Mouse (Mus musculus) intestine, embryonic 14.5 days (tissue): ENCODE measurements at regions not wholly inside any gene's neighbourhood (a gene's known extent, or its start where the extent isn't known, plus 50 kb on each side); places are given as distances from the start of the nearest gene placed in this dataset.
A peak's percentile ranks its signal among the peaks of the same experiment; 100 is the strongest.

Experiments used
- ATAC-seq: fragments of 200-750 bp; cut with Nextera tagmentation; replicated peaks from 2 replicates; pipeline ENCODE4 v1.8.0; 2017; ENCODE audit warnings: low read depth, moderate number of reproducible peaks, moderate TSS enrichment, moderate library complexity; ENCODE audit not compliant: low FRiP score, low TSS enrichment
- DNase-seq: peaks from one replicate; pipeline ENCODE4 v3.0.0-alpha.2; 2018; ENCODE audit warnings: low spot score
- H3K27ac ChIP-seq: fragments of 300-500 bp; sonication (generic); 2 replicates; pipeline ENCODE4 v1.5.1; 2014; ENCODE audit warnings: low read depth, mild to moderate bottlenecking, control low read depth
- H3K27me3 ChIP-seq: fragments of 300-500 bp; sonication (generic); replicated peaks from 2 replicates; pipeline ENCODE4 v1.6.1; 2014; ENCODE audit warnings: low read length, control low read depth; ENCODE audit not compliant: control insufficient read depth, insufficient read depth
- H3K36me3 ChIP-seq: fragments of 300-500 bp; sonication (generic); 2 replicates; pipeline ENCODE4 v1.6.1; 2014; ENCODE audit warnings: low read length, control low read depth; ENCODE audit not compliant: control insufficient read depth, insufficient read depth
- H3K4me1 ChIP-seq: fragments of 300-500 bp; sonication (generic); replicated peaks from 2 replicates; pipeline ENCODE4 v1.6.1; 2014; ENCODE audit warnings: low read length, control low read depth, mixed read lengths; ENCODE audit not compliant: control insufficient read depth, insufficient read depth
- H3K4me2 ChIP-seq: fragments of 300-500 bp; sonication (generic); 2 replicates; pipeline ENCODE4 v1.6.1; 2014; ENCODE audit warnings: low read length
- H3K4me3 ChIP-seq: fragments of 300-500 bp; sonication (generic); 2 replicates; pipeline ENCODE4 v1.5.1; 2014; ENCODE audit warnings: low read depth, low read length, control low read depth, mixed read lengths
- H3K9ac ChIP-seq: fragments of 300-500 bp; sonication (generic); 2 replicates; pipeline ENCODE4 v1.6.1; 2014; ENCODE audit warnings: mild to moderate bottlenecking, low read length
- H3K9me3 ChIP-seq: fragments of 300-500 bp; sonication (generic); 2 replicates; pipeline ENCODE4 v1.6.1; 2016; ENCODE audit warnings: low read length, control low read depth; ENCODE audit not compliant: control insufficient read depth
- WGBS: fragments of 180-500 bp; shearing (Covaris S2); extraction: QIAGEN DNeasy Blood & Tissue Kit; methylation state at CpG from one replicate; pipeline ENCODE4 v1.1.7; 2014; 5-methylcytosine and 5-hydroxymethylcytosine counted together

GRCm38 (mm10) chr10:117947911-117948310 lies 102.1 kb upstream of the Rap1b start:
- Histone ChIP-seq H3K36me3 (no peaks in the 10 kb centered on the region), H3K27ac (no peak overlapping the region), H3K4me3 (no peak overlapping the region), H3K9me3 (no peaks in the 10 kb centered on the region), H3K9ac (no peak overlapping the region), H3K4me2 (peak overlapping the region; percentile 48), H3K4me1 (peaks cover 7% of the 10 kb centered on the region), H3K27me3 (no peaks in the 10 kb centered on the region)
- WGBS, result 66% methylated on average over 7 of the region's 7 CpGs
- ATAC-seq (no peak), DNase-seq (no peak)

GRCm38 (mm10) chr10:117952116-117953025 lies 106.5 kb upstream of the Rap1b start:
- Histone ChIP-seq H3K27me3 (no peaks in the 10 kb centered on the region), H3K27ac (no peak overlapping the region), H3K4me1 (peaks cover under 1% of the 10 kb centered on the region; the same call in 1 of the 2 replicates), H3K4me2 (no peak overlapping the region), H3K36me3 (no peaks in the 10 kb centered on the region), H3K9me3 (no peaks in the 10 kb centered on the region), H3K9ac (no peak overlapping the region), H3K4me3 (no peak overlapping the region)
- ATAC-seq (no peak), DNase-seq (no peak)
- 77% methylated on average over 26 of the region's 26 CpGs for WGBS

GRCm38 (mm10) chr10:117953026-117953711 lies 107.3 kb upstream of the Rap1b start:
- no peak overlapping the region for H3K9ac ChIP-seq
- H3K4me1 ChIP-seq, result no peaks in the 10 kb centered on the region; the same call in 1 of the 2 replicates
- no peak overlapping the region for H3K27ac ChIP-seq
- ATAC-seq (no peak), DNase-seq (no peak)
- no peak overlapping the region for H3K4me3 ChIP-seq
- 28% methylated on average over 12 of the region's 12 CpGs for WGBS
- no peak overlapping the region for H3K4me2 ChIP-seq
- H3K27me3 ChIP-seq, result no peaks in the 10 kb centered on the region
- H3K9me3 ChIP-seq, result no peaks in the 10 kb centered on the region
- H3K36me3 ChIP-seq, result no peaks in the 10 kb centered on the region

- no peak for DNase-seq
- H3K4me1 ChIP-seq, result no peaks in the 10 kb centered on the region; the same call in 1 of the 2 replicates
- H3K36me3 ChIP-seq, result no peaks in the 10 kb centered on the region
- 74% methylated on average over 17 of the region's 17 CpGs for WGBS
- no peaks in the 10 kb centered on the region for H3K27me3 ChIP-seq
- H3K9ac ChIP-seq, result no peak overlapping the region
- H3K4me3 ChIP-seq, result no peak overlapping the region
- H3K4me2 ChIP-seq, result no peak overlapping the region
- H3K9me3 ChIP-seq, result no peaks in the 10 kb centered on the region
- H3K27ac ChIP-seq, result no peak overlapping the region
- ATAC-seq, result no peak
Measured at GRCm38 (mm10) chr10:117956174-117956950, 110.5 kb upstream of the Rap1b start.

GRCm38 (mm10) chr10:117974706-117975105 lies 128.9 kb upstream of the Rap1b start:
- no peaks in the 10 kb centered on the region for H3K36me3 ChIP-seq
- no peak overlapping the region for H3K9ac ChIP-seq
- no peak overlapping the region for H3K4me2 ChIP-seq
- no peaks in the 10 kb centered on the region for H3K4me1 ChIP-seq
- H3K9me3 ChIP-seq, result no peaks in the 10 kb centered on the region
- no peaks in the 10 kb centered on the region for H3K27me3 ChIP-seq
- no peak overlapping the region for H3K4me3 ChIP-seq
- DNase-seq (no peak), ATAC-seq (no peak)
- no peak overlapping the region for H3K27ac ChIP-seq
- 67% methylated on average over 6 of the region's 6 CpGs for WGBS

GRCm38 (mm10) chr10:117975467-117975866 lies 129.6 kb upstream of the Rap1b start:
- no peak overlapping the region for H3K4me2 ChIP-seq
- H3K9me3 ChIP-seq, result no peaks in the 10 kb centered on the region
- H3K4me1 ChIP-seq, result no peaks in the 10 kb centered on the region
- no peaks in the 10 kb centered on the region for H3K36me3 ChIP-seq
- DNase-seq (no peak), ATAC-seq (no peak)
- no peaks in the 10 kb centered on the region for H3K27me3 ChIP-seq
- H3K27ac ChIP-seq, result no peak overlapping the region
- WGBS, result 81% methylated on average over 1 of the region's 1 CpGs
- H3K9ac ChIP-seq, result no peak overlapping the region
- H3K4me3 ChIP-seq, result no peak overlapping the region

DNA sequence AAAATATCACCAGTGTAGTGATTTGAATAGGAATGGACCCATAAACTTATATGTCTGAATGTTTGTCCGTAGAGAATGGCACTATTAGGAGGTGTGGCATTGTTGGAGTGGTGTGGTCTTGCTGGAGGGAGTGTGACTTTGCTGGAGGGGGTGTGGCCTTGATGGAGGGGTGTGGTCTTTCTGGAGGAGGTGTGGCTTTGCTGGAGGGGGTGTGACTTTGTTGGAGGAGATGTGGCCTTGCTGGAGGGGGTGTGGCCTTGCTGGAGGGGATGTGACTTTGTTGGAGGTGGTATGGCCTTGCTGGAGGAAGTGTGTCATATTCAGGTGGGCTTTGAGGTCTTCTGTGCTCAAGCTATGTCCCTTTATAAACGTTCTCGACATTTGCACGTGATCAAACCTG lies 133.3 kb upstream of the Rap1b start:
- 92% methylated on average over 4 of the region's 4 CpGs for WGBS
- H3K4me1 ChIP-seq, result no peaks in the 10 kb centered on the region
- H3K27me3 ChIP-seq, result no peaks in the 10 kb centered on the region
- H3K27ac ChIP-seq, result no peak overlapping the region
- ATAC-seq (no peak), DNase-seq (no peak)
- no peaks in the 10 kb centered on the region for H3K36me3 ChIP-seq
- H3K9ac ChIP-seq, result no peak overlapping the region
- H3K4me3 ChIP-seq, result no peak overlapping the region
- H3K9me3 ChIP-seq, result no peaks in the 10 kb centered on the region
- no peak overlapping the region for H3K4me2 ChIP-seq

DNA sequence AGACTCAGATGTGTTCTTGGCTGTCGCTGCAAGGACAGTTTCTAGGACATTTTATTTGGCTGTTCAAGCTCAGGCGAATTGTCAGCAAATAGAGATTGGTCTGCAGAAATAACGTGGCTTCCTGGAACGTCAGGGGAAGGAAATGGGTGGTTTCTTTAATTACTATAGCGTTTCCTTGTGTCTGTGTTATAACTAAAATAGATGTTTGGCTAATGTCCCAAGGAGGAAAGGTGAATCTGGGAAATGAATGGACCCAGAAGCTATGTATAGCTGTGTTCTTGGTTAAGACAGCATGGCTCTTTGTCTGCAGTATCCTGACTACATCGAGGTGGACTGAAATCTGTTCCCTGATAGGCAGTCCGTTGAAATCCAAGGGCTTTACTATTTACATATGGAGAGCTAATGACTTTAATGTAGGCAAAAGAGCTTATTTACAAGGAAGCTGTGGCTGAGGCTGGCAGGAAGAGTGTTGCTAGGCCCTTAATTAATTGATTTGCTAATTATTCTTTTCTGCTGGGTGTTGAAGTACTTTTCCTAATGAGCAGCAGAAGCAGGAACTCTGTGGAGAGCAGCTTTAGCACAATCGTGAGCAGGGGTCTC lies 136.9 kb upstream of the Rap1b start:
- Histone ChIP-seq H3K4me3 (no peak overlapping the region), H3K9ac (no peak overlapping the region), H3K27me3 (no peaks in the 10 kb centered on the region), H3K4me2 (0 out of 2 replicates have a peak overlapping the region, but pooled peaks have one; percentile 4), H3K4me1 (no peaks in the 10 kb centered on the region), H3K27ac (no peak overlapping the region), H3K36me3 (no peaks in the 10 kb centered on the region), H3K9me3 (no peaks in the 10 kb centered on the region)
- no peak for ATAC-seq
- 28% methylated on average over 8 of the region's 8 CpGs for WGBS
- no peak for DNase-seq
